Mouse (Mus musculus): ENCODE results near the gene Shisa5.

- TF ChIP-seq POLR2A (IDR thresholded peaks at IDR 0.05; ENCODE audit: low read depth, low read length) = peak; percentile 20; the same call in 1 of the 2 replicates
- no peak for TF ChIP-seq CTCF (IDR thresholded peaks at IDR 0.05; ENCODE audit: borderline replicate concordance, insufficient read depth, low read length)
Measured at GRCm38 (mm10) chr9:109096251-109096661, 57.9 kb downstream of the Shisa5 start.

Measured in embryonic fibroblast, embryonic 13.5 days (primary cell).